Comparison of ENCODE assay signal across 25 mouse cellular contexts in the genomic region with DNA sequence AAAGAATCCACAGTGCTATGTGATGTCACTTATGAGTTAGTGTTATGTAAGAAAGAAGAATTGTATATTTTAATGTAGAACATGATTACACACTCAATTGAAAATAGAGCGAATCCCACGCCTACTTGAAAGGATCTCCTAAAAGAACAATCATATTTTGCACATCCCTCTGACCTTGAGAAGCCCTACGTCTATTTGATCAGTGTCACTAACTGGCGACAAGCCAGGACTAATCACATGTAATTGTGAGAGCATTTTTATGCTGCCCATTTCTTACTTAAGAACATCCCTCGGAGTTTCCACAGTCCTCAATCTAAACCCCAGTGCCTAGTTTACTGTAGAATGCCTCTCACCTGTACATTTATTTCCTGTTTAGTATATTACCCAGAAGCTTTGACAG.
DNase-seq lines count a peak whose midpoint lies in the region; ATAC-seq and TF ChIP-seq lines count a peak whose summit lies in the region.
"Had no signal": no experiment of that assay in that cellular context is flagged by ENCODE, and none has a peak within 500 bp of the region (broad histone marks: within the 10 kb centered on the region; RNA-seq: fewer than 3 reads in every experiment).

No protein-coding gene starts in this region.

- H3K27ac ChIP-seq in heart, embryonic 13.5 days (replicated peaks): no peak overlapping the region
- no peak overlapping the region for H3K27ac ChIP-seq in liver, adult 2 months (replicated peaks; ENCODE audit: insufficient read depth, low read depth, low read length)
- no peak overlapping the region for H3K27ac ChIP-seq in liver, postnatal 0 days (ENCODE audit: low read depth)
- H3K27ac ChIP-seq: embryonic facial prominence, embryonic 10.5 days; embryonic facial prominence, embryonic 13.5 days; forebrain, embryonic 12.5 days; forebrain, embryonic 15.5 days; heart, adult 2 months had no signal

- no peak for ATAC-seq in heart, embryonic 13.5 days (ENCODE audit: extremely low read depth, insufficient number of reproducible peaks, low FRiP score, low TSS enrichment)
- ATAC-seq in liver, postnatal 0 days: no peak
- ATAC-seq: forebrain, embryonic 15.5 days; intestine, postnatal 0 days; Patski had no signal

- DNase-seq in adrenal gland, postnatal 14 days: peak; percentile 50
- DNase-seq in adrenal gland, postnatal 10 days: no peak
- no peak for DNase-seq in heart, adult 18-20 months
- DNase-seq in liver, adult 2 months (ENCODE audit: extremely low read depth, low read depth, low spot score): peak; percentile 40
- DNase-seq in liver, postnatal 0 days: no peak
- DNase-seq in 416B (ENCODE audit: low read depth): peak; percentile 12
- DNase-seq in left cerebral cortex, postnatal 25 days (ENCODE audit: low spot score in 2 of 2): no peak
- DNase-seq: cerebellum, adult 11-12 months; cerebellum, adult 8-10 months; cerebellum, postnatal 10 days; cerebellum, postnatal 36 days; gastrocnemius, postnatal 25 days; heart, adult 2 months had no signal

- no peaks in the 10 kb centered on the region for H3K36me3 ChIP-seq in heart, embryonic 13.5 days
- H3K36me3 ChIP-seq in liver, adult 2 months (ENCODE audit: control insufficient read depth, insufficient read depth, low read length): no peaks in the 10 kb centered on the region
- no peaks in the 10 kb centered on the region for H3K36me3 ChIP-seq in liver, postnatal 0 days (replicated peaks; ENCODE audit: insufficient read depth, low read length)
- H3K36me3 ChIP-seq: embryonic facial prominence, embryonic 10.5 days; embryonic facial prominence, embryonic 13.5 days; forebrain, embryonic 12.5 days; forebrain, embryonic 15.5 days; G1E; hindbrain, embryonic 10.5 days had no signal

- H3K9me3 ChIP-seq in heart, embryonic 13.5 days: no peaks in the 10 kb centered on the region
- no peaks in the 10 kb centered on the region for H3K9me3 ChIP-seq in liver, postnatal 0 days (ENCODE audit: low read length)
- H3K9me3 ChIP-seq: embryonic facial prominence, embryonic 10.5 days; embryonic facial prominence, embryonic 13.5 days; forebrain, embryonic 12.5 days; forebrain, embryonic 15.5 days; G1E; hindbrain, embryonic 10.5 days had no signal

- H3K4me3 ChIP-seq in heart, embryonic 13.5 days: no peak overlapping the region
- no peak overlapping the region for H3K4me3 ChIP-seq in liver, adult 2 months (ENCODE audit: insufficient read depth, low read depth, low read length)
- no peak overlapping the region for H3K4me3 ChIP-seq in liver, postnatal 0 days (ENCODE audit: low read depth, low read length)
- H3K4me3 ChIP-seq: embryonic facial prominence, embryonic 10.5 days; embryonic facial prominence, embryonic 13.5 days; erythroblast, embryonic 14.5 days; forebrain, embryonic 12.5 days; forebrain, embryonic 15.5 days; heart, adult 2 months; hindbrain, embryonic 10.5 days had no signal

- TF ChIP-seq POLR2A in liver, adult 2 months (IDR thresholded peaks at IDR 0.05; ENCODE audit: extremely low read depth, insufficient read depth, low read length): no peak

- no peak overlapping the region for H3K9ac ChIP-seq in heart, embryonic 13.5 days
- H3K9ac ChIP-seq in liver, adult 2 months (ENCODE audit: low read depth, low read length): no peak overlapping the region
- H3K9ac ChIP-seq in liver, postnatal 0 days (replicated peaks): no peak overlapping the region
- H3K9ac ChIP-seq: embryonic facial prominence, embryonic 13.5 days; forebrain, embryonic 12.5 days; forebrain, embryonic 15.5 days; hindbrain, embryonic 14.5 days had no signal

- H3K79me2 ChIP-seq in liver, adult 2 months (ENCODE audit: control insufficient read depth, insufficient read depth, low read length): no peaks in the 10 kb centered on the region

- H3K4me2 ChIP-seq in heart, embryonic 13.5 days: peak overlapping the region; percentile 41; the same call in 1 of the 2 replicates
- H3K4me2 ChIP-seq in liver, postnatal 0 days (ENCODE audit: low read depth, low read length): no peak overlapping the region
- H3K4me2 ChIP-seq: embryonic facial prominence, embryonic 13.5 days; forebrain, embryonic 12.5 days; forebrain, embryonic 15.5 days; hindbrain, embryonic 14.5 days had no signal

- TF ChIP-seq EP300 in liver, postnatal 0 days (IDR thresholded peaks at IDR 0.05; ENCODE audit: low read depth): no peak

- intact Hi-C loops in left cerebral cortex, postnatal 25 days (cut with DNase I): no loop called here

- no peaks in the 10 kb centered on the region for H3K27me3 ChIP-seq in heart, embryonic 13.5 days (replicated peaks)
- H3K27me3 ChIP-seq in liver, adult 2 months (ENCODE audit: control insufficient read depth, insufficient read depth, low read length): no peaks in the 10 kb centered on the region
- no peaks in the 10 kb centered on the region for H3K27me3 ChIP-seq in liver, postnatal 0 days (ENCODE audit: insufficient read depth, low read length)
- H3K27me3 ChIP-seq: CH12.LX; embryonic facial prominence, embryonic 13.5 days; forebrain, embryonic 12.5 days; forebrain, embryonic 15.5 days; Patski had no signal

- TF ChIP-seq CTCF in liver, adult 2 months (IDR thresholded peaks at IDR 0.05; ENCODE audit: low read depth, low read length): no peak
- no peak for TF ChIP-seq CTCF in liver, postnatal 0 days (IDR thresholded peaks at IDR 0.05; ENCODE audit: low read depth)

- 67% methylated on average over 5 of the region's 5 CpGs for WGBS in heart, embryonic 13.5 days
- 54% methylated on average over 5 of the region's 5 CpGs for WGBS in liver, adult 2 months
- WGBS in liver, postnatal 0 days (ENCODE audit: insufficient replicate concordance): 63% methylated on average over 5 of the region's 5 CpGs

- H3K4me1 ChIP-seq in heart, embryonic 13.5 days: peaks cover 28% of the 10 kb centered on the region
- H3K4me1 ChIP-seq in liver, adult 2 months (ENCODE audit: control insufficient read depth, insufficient read depth, low read length): peaks cover 21% of the 10 kb centered on the region
- H3K4me1 ChIP-seq in liver, postnatal 0 days (ENCODE audit: insufficient read depth): peaks cover 9% of the 10 kb centered on the region; the same call in 1 of the 2 replicates

Comparison
In these comparisons a context has a peak if more than half of its experiments do, and no peak if none do; other contexts are left out.
1. DNase-seq: peak in adrenal gland, postnatal 14 days (single experiment), liver, adult 2 months (single experiment) and 416B (single experiment); none in adrenal gland, postnatal 10 days (single experiment), heart, adult 18-20 months (0 of 2), liver, postnatal 0 days (single experiment) and left cerebral cortex, postnatal 25 days (0 of 2).